Mouse (Mus musculus) stomach, postnatal 0 days (tissue): ENCODE data around the gene Mvb12b.

ENCODE experiments used
- CTCF ChIP-seq: IDR thresholded peaks from 2 replicates; pipeline ENCODE4 v1.5.1; 2016; ENCODE audit warnings: antibody characterized with exemption, low read depth, mild to moderate bottlenecking, moderate library complexity
- EP300 ChIP-seq: optimal IDR thresholded peaks from 2 replicates; pipeline ENCODE3; 2016; ENCODE audit warnings: antibody characterized with exemption

- no peak for TF ChIP-seq CTCF
- TF ChIP-seq EP300: no peak
Observed at GRCm38 (mm10) chr2:33702705-33703104, 185.0 kb downstream of the Mvb12b start.
